Mouse (Mus musculus) stomach, embryonic 15.5 days (tissue): ENCODE results near the gene Urgcp. TPM values are rescaled to one million over a fixed set of nuclear protein-coding genes. Genes with fewer than 3 reads are reported as not detected.
A peak's percentile ranks its signal among the peaks of the same experiment; 100 is the strongest.

Experiments used
- ATAC-seq: fragments of 200-750 bp; cut with Nextera tagmentation; 2 replicates; pipeline ENCODE4 v1.8.0; 2017; ENCODE audit warnings: low read depth, moderate number of reproducible peaks, moderate TSS enrichment; ENCODE audit not compliant: insufficient read depth, low FRiP score
- H3K27ac ChIP-seq: fragments of 300-500 bp; sonication (generic); 2 replicates; pipeline ENCODE4 v1.5.1; 2015; ENCODE audit warnings: mild to moderate bottlenecking, inconsistent platforms
- H3K27me3 ChIP-seq: fragments of 300-500 bp; sonication (generic); replicated peaks from 2 replicates; pipeline ENCODE4 v1.6.1; 2015; ENCODE audit warnings: inconsistent platforms
- H3K36me3 ChIP-seq: fragments of 300-500 bp; sonication (generic); 2 replicates; pipeline ENCODE4 v1.6.1; 2015; ENCODE audit warnings: inconsistent platforms
- H3K4me1 ChIP-seq: fragments of 300-500 bp; sonication (generic); 2 replicates; pipeline ENCODE4 v1.6.1; 2015; ENCODE audit warnings: inconsistent platforms
- H3K4me2 ChIP-seq: fragments of 300-500 bp; sonication (generic); 2 replicates; pipeline ENCODE4 v1.6.1; 2015; ENCODE audit warnings: mild to moderate bottlenecking, inconsistent platforms
- H3K4me3 ChIP-seq: fragments of 300-500 bp; sonication (generic); replicated peaks from 2 replicates; pipeline ENCODE4 v1.5.1; 2015; ENCODE audit warnings: inconsistent platforms
- H3K9ac ChIP-seq: fragments of 300-500 bp; sonication (generic); 2 replicates; pipeline ENCODE4 v1.6.1; 2015; ENCODE audit warnings: inconsistent platforms
- H3K9me3 ChIP-seq: fragments of 300-500 bp; sonication (generic); 2 replicates; pipeline ENCODE4 v1.6.1; 2016; ENCODE audit warnings: inconsistent platforms
- WGBS: fragments of 180-500 bp; shearing (Covaris S2); methylation state at CpG from one replicate; pipeline ENCODE4 v1.1.7; 2015; 5-methylcytosine and 5-hydroxymethylcytosine counted together
- polyA plus RNA-seq: library from polyadenylated mRNA; unstranded; fragments of >200 nt; fragmentation: Nextera tagmentation; extraction: Ambion mirVana; gene quantifications from 2 replicates; pipeline ENCODE4 v1.2.1, GENCODE M21; 2015

The Urgcp gene
- polyA plus RNA-seq, 1 experiment from 2014 or later = 22.8 TPM

DNA sequence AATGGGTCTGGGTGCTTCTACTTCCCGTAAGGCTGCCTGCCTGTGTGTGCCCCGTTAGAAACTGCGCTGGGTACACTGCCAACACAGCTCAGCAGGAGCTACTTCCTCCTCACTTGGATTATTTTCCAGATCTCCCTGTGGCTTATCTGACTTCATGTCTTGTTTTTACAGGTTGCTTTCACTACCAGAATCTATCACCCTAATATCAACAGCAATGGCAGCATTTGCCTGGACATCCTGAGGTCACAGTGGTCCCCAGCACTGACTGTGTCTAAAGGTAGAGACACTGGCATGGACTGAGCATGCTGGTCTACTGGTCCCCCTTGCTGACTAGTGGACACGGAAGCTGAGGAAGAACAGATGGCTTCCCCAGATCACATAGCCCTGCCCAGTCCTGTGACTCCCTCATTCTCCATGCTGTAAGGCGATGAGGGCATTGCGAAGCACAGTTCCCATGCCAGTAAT lies 17.9 kb upstream of the Urgcp start:
- H3K4me1 ChIP-seq = no peaks in the 10 kb centered on the region
- H3K27me3 ChIP-seq = no peaks in the 10 kb centered on the region
- WGBS = 92% methylated on average over 6 of the region's 6 CpGs
- H3K27ac ChIP-seq = no peak overlapping the region
- no peak overlapping the region for H3K4me2 ChIP-seq
- no peak overlapping the region for H3K9ac ChIP-seq
- H3K4me3 ChIP-seq = no peak overlapping the region
- ATAC-seq = no peak
- no peaks in the 10 kb centered on the region for H3K9me3 ChIP-seq
- H3K36me3 ChIP-seq = no peaks in the 10 kb centered on the region

DNA sequence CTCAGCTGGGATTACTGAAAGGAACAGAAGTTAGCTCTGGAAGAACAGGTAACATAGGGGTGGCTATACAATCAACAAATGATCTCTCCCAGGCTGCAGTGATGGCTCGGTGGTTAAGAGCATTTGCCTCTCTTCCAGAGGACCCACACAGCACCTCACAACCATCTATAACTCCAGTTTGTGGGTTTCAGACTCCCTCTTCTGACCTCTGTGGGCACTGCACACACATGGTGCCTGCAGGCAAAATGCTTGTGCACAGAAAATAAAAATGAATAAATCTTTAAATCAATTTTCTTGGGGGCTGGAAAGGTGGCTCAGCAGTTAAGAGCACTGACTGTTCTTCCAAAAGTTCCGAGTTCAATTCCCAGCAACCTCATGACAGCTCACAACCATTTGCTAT lies 16.3 kb upstream of the Urgcp start:
- no peak for ATAC-seq
- H3K4me2 ChIP-seq = no peak overlapping the region
- no peaks in the 10 kb centered on the region for H3K27me3 ChIP-seq
- H3K27ac ChIP-seq = no peak overlapping the region
- no peak overlapping the region for H3K9ac ChIP-seq
- 73% methylated on average over 2 of the region's 2 CpGs for WGBS
- H3K4me3 ChIP-seq = no peak overlapping the region
- no peaks in the 10 kb centered on the region for H3K36me3 ChIP-seq
- H3K4me1 ChIP-seq = no peaks in the 10 kb centered on the region
- no peaks in the 10 kb centered on the region for H3K9me3 ChIP-seq

GRCm38 (mm10) chr11:5766019-5766418 lies 3.8 kb upstream of the Urgcp start:
- WGBS = 78% methylated on average over 6 of the region's 6 CpGs
- H3K9me3 ChIP-seq = no peaks in the 10 kb centered on the region
- no peak overlapping the region for H3K4me2 ChIP-seq
- H3K27me3 ChIP-seq = no peaks in the 10 kb centered on the region
- no peak overlapping the region for H3K4me3 ChIP-seq
- 0 out of 2 replicates have a peak, but pooled peaks cover 4% of the 10 kb centered on the region for H3K36me3 ChIP-seq
- no peak overlapping the region for H3K9ac ChIP-seq
- ATAC-seq = no peak
- no peak overlapping the region for H3K27ac ChIP-seq
- no peaks in the 10 kb centered on the region for H3K4me1 ChIP-seq

DNA sequence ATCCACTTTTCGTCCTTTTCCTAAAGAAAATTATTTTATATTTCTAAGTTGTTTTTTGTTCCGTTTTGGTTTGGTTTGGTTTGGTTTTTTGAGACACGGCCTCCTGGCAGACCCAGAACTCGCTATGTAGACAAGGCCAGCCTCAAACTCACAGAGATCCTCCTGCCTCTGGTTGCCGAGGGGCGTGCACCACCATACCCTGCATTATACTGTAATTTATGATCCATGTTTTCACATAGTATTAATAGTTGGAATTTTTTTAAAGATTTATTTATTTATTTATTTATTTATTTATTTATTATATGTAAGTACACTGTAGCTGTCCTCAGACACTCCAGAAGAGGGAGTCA lies 432 bp upstream of the Urgcp start:
- Histone ChIP-seq H3K27me3 (no peaks in the 10 kb centered on the region), H3K27ac (peak overlapping the region; percentile 98; the same call in 1 of the 2 replicates), H3K4me1 (no peaks in the 10 kb centered on the region), H3K4me2 (peak overlapping the region; percentile 71), H3K9me3 (no peaks in the 10 kb centered on the region), H3K4me3 (peak overlapping the region; percentile 72), H3K9ac (no peak overlapping the region), H3K36me3 (no peaks in the 10 kb centered on the region)
- ATAC-seq = 0 out of 2 replicates have a peak, but pooled peaks have one; percentile 2
- 20% methylated on average over 6 of the region's 6 CpGs for whole genome bisulfite sequencing

GRCm38 (mm10) chr11:5753755-5754154 lies 8.4 kb downstream of the Urgcp start:
- Histone ChIP-seq H3K4me1 (no peaks in the 10 kb centered on the region), H3K27ac (no peak overlapping the region)
- no peak for ATAC-seq

DNA sequence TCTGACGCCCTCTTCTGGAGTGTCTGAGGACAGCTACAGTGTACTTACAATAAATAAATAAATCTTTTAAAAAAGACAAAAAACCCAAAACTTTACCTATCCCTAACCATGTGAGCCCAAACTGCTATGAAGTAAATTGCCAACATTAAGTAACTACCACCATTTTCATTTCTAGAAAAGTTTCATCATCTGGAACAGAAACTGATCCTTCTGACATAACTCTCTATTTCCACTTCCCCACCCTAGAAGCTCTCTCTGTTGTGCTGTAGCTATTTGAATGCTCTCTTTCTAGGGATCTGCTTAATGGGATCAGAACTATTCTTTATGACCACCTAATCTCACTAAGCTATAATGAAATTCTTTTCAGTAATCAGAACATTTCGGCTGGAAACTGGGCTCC lies 17.2 kb downstream of the Urgcp start:
- WGBS = 80% methylated on average over 2 of the region's 2 CpGs
- H3K9ac ChIP-seq = no peak overlapping the region
- H3K4me1 ChIP-seq = 0 out of 2 replicates have a peak, but pooled peaks cover 2% of the 10 kb centered on the region
- no peaks in the 10 kb centered on the region for H3K9me3 ChIP-seq
- H3K4me3 ChIP-seq = no peak overlapping the region
- H3K4me2 ChIP-seq = no peak overlapping the region
- H3K27me3 ChIP-seq = no peaks in the 10 kb centered on the region
- no peak overlapping the region for H3K27ac ChIP-seq
- H3K36me3 ChIP-seq = peaks cover 5% of the 10 kb centered on the region; the same call in 1 of the 2 replicates
- no peak for ATAC-seq

More at GRCm38 (mm10) chr11:5753755-5754154, 8.4 kb downstream of the Urgcp start:
- Histone ChIP-seq H3K27me3 (no peaks in the 10 kb centered on the region), H3K36me3 (peaks cover 5% of the 10 kb centered on the region; the same call in 1 of the 2 replicates), H3K9me3 (no peaks in the 10 kb centered on the region), H3K4me3 (no peak overlapping the region), H3K4me2 (no peak overlapping the region), H3K9ac (no peak overlapping the region)
- WGBS = 83% methylated on average over 2 of the region's 2 CpGs

DNA sequence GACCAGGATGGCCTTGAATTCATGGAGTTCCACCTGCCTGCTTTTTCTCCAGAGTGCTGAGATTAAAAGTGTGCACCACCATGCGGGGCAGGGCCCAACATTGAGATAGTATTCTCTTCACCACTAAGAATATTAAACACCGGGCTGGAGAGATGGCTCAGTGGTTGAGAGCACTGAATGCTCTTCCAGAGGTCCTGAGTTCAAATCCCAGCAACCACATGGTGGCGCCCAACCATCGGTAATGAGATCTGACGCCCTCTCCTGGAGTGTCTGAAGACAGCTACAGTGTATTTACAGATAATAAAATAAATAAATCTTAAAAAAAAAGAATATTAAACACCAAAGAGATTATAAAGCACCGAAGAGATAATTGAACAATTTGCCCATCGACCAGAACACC lies 20.1 kb downstream of the Urgcp start:
- no peak overlapping the region for H3K4me3 ChIP-seq
- 71% methylated on average over 7 of the region's 7 CpGs for WGBS
- H3K27me3 ChIP-seq = no peaks in the 10 kb centered on the region
- no peak overlapping the region for H3K9ac ChIP-seq
- H3K36me3 ChIP-seq = no peaks in the 10 kb centered on the region
- H3K4me2 ChIP-seq = no peak overlapping the region
- no peak overlapping the region for H3K27ac ChIP-seq
- H3K9me3 ChIP-seq = no peaks in the 10 kb centered on the region
- ATAC-seq = no peak
- peaks cover 7% of the 10 kb centered on the region; the same call in 1 of the 2 replicates for H3K4me1 ChIP-seq

- Histone ChIP-seq H3K9me3 (no peaks in the 10 kb centered on the region), H3K4me1 (peaks cover 7% of the 10 kb centered on the region; the same call in 1 of the 2 replicates), H3K27me3 (no peaks in the 10 kb centered on the region), H3K4me3 (peak overlapping the region; percentile 75), H3K4me2 (peak overlapping the region; percentile 84), H3K9ac (peak overlapping the region; percentile 96), H3K27ac (peak overlapping the region; percentile 81), H3K36me3 (no peaks in the 10 kb centered on the region)
- ATAC-seq = peak; percentile 98
- WGBS = under 1% methylated on average over 47 of the region's 50 CpGs
Measured at GRCm38 (mm10) chr11:5740965-5741627, 21.1 kb downstream of the Urgcp start.

DNA sequence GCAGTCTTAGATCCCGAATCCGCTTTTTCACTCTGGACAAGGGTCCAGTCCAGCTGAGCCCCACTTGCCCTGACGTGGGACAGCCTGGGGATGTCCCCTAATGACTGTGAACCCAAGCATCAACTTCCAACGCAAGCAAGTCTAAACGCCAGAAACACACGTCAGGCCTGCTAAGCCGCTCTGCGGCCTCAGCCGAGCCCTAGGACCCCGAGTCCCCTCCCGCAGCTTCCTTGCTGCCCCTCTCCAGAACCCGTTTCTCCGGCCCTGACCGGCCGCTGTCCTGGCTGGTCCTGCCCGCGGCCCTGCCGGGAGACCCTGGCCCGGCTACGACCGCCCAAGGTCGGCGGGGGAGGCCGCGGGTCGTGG lies 21.6 kb downstream of the Urgcp start:
- H3K36me3 ChIP-seq = no peaks in the 10 kb centered on the region
- H3K4me2 ChIP-seq = peak overlapping the region; percentile 84
- H3K4me3 ChIP-seq = peak overlapping the region; percentile 75
- peaks cover 7% of the 10 kb centered on the region; the same call in 1 of the 2 replicates for H3K4me1 ChIP-seq
- ATAC-seq = peak; percentile 65
- H3K9me3 ChIP-seq = no peaks in the 10 kb centered on the region
- WGBS = 2% methylated on average over 26 of the region's 26 CpGs
- H3K9ac ChIP-seq = peak overlapping the region; percentile 96
- H3K27ac ChIP-seq = peak overlapping the region; percentile 81
- no peaks in the 10 kb centered on the region for H3K27me3 ChIP-seq

DNA sequence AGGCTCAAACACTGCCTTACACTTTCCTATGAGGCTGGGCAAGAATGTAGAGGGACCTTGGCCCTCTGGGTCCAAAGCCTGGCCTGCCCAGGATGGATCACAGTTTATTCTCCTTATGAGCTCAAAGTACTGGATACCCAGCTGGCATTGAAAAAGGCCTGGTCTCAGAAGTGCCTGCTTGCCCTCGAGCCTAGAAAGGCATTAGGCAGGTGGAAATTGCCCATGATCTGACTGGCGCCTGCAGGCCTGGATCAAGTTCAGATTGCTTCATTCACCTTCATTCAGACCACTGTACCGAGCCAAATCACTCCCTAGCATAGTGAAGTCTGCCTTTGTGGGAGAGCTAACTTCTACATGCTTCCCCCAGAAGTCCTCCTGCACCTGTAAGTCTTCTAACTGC lies 22.3 kb downstream of the Urgcp start:
- H3K27me3 ChIP-seq = no peaks in the 10 kb centered on the region
- H3K4me1 ChIP-seq = peaks cover 7% of the 10 kb centered on the region; the same call in 1 of the 2 replicates
- peak overlapping the region; percentile 84 for H3K4me2 ChIP-seq
- no peaks in the 10 kb centered on the region for H3K36me3 ChIP-seq
- H3K9me3 ChIP-seq = no peaks in the 10 kb centered on the region
- no peak overlapping the region; the same call in 1 of the 2 replicates for H3K4me3 ChIP-seq
- H3K27ac ChIP-seq = no peak overlapping the region
- no peak overlapping the region for H3K9ac ChIP-seq
- no peak for ATAC-seq
- WGBS = 71% methylated on average over 3 of the region's 3 CpGs

DNA sequence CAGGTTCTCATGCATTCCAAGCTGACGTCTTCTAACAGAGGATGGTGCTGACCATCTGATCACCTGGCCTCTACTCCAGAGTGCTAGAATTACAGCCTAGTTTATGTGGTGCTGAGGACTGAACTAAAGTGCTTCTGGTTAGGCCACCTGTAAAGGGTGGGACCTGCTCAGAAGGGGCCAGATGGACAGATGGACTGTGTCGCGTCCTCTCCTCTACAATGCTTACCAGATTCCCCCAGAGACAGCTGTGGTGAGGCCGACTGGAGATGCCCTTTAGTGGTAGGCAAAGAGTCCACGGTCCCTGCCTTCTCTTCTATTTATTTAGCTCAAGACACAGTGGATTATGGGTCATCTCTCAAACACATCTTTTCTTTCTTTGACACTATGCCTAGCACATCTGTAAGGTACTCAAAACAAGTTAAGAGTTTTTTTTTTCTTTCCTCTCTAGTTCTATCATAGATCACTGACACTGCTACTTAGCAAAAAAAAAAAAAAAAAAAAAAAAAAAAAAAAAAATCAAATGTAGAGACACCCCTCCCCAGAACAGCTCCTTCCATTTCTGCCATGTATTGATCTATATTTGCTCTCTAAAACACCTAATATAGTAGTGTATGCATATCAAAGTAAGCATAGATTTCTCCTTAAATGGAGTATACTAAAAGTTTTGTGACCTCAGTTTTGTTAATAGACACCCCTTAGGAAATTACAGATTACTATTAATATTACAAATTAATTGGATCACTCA lies 23.1 kb downstream of the Urgcp start:
- Histone ChIP-seq H3K9ac (no peak overlapping the region), H3K4me1 (peaks cover 7% of the 10 kb centered on the region; the same call in 1 of the 2 replicates), H3K4me2 (no peak overlapping the region), H3K27ac (no peak overlapping the region), H3K27me3 (no peaks in the 10 kb centered on the region), H3K36me3 (no peaks in the 10 kb centered on the region), H3K4me3 (no peak overlapping the region), H3K9me3 (no peaks in the 10 kb centered on the region)
- 70% methylated on average over 5 of the region's 5 CpGs for whole genome bisulfite sequencing
- no peak for ATAC-seq

DNA sequence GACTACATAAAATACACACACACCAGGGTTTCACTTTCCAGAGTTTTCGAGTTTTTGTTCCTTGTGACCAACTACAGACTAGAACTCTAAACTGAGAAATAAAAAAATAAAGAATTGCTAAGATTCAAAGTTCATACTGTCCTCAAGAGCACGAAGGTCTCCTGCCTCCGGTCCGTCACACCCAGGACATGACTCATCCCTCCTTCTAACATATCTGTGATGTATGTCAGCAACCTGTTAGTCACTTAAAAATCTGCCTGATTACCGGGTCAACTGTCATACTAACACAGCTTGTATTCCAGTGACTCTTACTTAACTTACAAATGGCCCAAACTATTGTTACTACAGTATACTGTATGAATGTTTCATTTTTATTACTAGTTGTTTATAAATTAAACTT lies 25.0 kb downstream of the Urgcp start:
- H3K9me3 ChIP-seq = no peaks in the 10 kb centered on the region
- ATAC-seq = no peak
- 83% methylated on average over 5 of the region's 5 CpGs for WGBS
- no peaks in the 10 kb centered on the region for H3K27me3 ChIP-seq
- no peak overlapping the region for H3K4me3 ChIP-seq
- no peak overlapping the region for H3K4me2 ChIP-seq
- peaks cover 7% of the 10 kb centered on the region; the same call in 1 of the 2 replicates for H3K4me1 ChIP-seq
- H3K9ac ChIP-seq = no peak overlapping the region
- no peak overlapping the region for H3K27ac ChIP-seq
- no peaks in the 10 kb centered on the region for H3K36me3 ChIP-seq
